Mouse (Mus musculus): ENCODE measurements around the gene Slc22a8.
A peak's percentile ranks its signal among the peaks of the same experiment; 100 is the strongest.

Slc22a8 gene

DNA sequence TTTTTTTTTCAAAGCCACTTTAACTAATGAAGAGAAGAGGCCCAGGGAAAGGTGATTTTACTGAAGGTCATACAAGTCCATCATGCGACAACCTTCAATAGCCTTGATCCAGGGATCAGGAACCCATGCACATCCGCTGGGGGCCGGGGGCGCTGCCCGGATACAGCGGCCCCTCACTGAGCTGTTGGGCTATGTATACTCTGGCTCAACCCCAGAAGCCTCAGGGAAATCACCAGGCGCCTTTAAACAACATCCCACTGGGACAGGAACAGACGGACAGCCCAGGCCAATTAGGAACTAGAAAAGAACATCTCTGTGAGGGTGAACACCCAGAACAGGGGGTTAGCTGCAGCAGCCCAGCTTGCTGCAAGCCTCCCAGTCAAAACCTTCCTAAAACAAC lies at the start of gene Slc22a8:
Slc22a8 (plus strand) TSS at position 301 of the 400 bp plus-strand sequence.
- no peak for DNase-seq (ENCODE audit: low read depth, low spot score)

GRCm38 (mm10) chr19:8558897-8559296 lies 32.2 kb upstream of the Slc22a8 start:
- DNase-seq (ENCODE audit: low read depth, low spot score), result no peak

DNA sequence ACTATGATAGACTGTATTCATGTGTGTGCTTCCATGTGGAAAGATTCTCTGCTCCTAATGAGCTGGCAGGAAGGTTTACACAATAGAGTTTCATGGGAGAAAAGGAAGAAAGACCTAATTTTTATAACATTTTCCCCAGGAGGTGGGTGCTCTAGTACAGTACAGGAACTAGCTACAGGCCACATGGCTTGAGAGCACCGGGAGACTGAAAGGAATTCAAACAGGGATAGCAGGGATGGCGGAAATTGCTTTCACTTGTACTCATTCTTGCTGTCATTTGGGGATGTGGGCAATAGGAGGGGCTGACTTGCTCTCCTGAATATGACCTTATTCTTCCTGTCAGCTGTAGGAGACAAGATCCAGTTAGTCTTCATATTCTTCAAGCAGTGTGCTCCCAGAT lies 27.0 kb upstream of the Slc22a8 start:
- no peak for DNase-seq (ENCODE audit: low read depth, low spot score)

GRCm38 (mm10) chr19:8564469-8564868 lies 26.6 kb upstream of the Slc22a8 start:
- DNase-seq (ENCODE audit: low read depth, low spot score), result no peak

DNA sequence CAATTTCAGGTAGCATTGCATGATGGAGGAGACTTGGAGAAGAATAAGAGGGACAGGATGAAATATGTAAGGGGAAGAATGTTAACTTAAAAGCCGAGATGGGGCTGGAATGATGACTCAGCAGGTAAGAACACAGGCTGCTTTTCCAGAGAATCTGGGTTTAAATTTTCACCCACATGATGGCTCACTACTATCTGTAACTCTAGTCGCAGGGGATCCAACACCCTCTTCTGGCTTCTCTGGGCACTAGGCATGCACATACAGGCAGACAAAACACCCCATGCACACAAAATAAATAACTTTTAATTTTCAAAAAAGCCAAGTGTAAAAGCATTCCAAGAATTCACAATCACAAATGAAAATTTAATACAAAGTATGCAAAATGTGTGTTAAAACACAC lies 25.8 kb upstream of the Slc22a8 start:
- no peak for DNase-seq (ENCODE audit: low read depth, low spot score)

GRCm38 (mm10) chr19:8565985-8566384 lies 25.1 kb upstream of the Slc22a8 start:
- DNase-seq (ENCODE audit: low read depth, low spot score), result no peak

- peak; percentile 78 for DNase-seq (ENCODE audit: low read depth, low spot score)
These were observed 23.8 kb upstream of the Slc22a8 start for GRCm38 (mm10) chr19:8567104-8567880.

- DNase-seq (ENCODE audit: low read depth, low spot score), result peak; percentile 62
These were observed 21.6 kb upstream of the Slc22a8 start for GRCm38 (mm10) chr19:8569453-8569863.

- DNase-seq (ENCODE audit: low read depth, low spot score), result no peak
These were observed 20.6 kb upstream of the Slc22a8 start for GRCm38 (mm10) chr19:8570341-8571040.

DNA sequence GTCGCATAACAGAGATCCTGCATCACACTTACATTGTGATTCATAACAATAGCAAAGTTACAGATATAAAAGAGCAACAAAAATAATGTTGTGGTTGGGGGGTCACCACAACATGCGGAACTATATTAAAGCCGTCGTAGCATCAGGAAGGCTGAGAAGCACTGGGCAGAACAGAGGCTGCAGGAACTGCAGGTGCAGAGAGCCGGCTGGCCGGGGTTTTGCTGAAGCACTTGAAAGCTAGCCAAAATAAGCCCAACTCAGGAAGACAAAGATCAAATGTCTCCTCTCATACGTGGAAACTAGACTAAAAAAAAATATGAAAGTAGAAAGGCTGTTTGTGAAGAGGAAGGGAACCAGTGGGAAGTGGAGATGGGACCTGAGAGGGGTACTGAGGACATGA lies 19.3 kb upstream of the Slc22a8 start:
- no peak for DNase-seq (ENCODE audit: low read depth, low spot score)

GRCm38 (mm10) chr19:8572485-8572884 lies 18.6 kb upstream of the Slc22a8 start:
- peak; percentile 9 for DNase-seq (ENCODE audit: low read depth, low spot score)

- DNase-seq (ENCODE audit: low read depth, low spot score), result no peak
These were observed 13.6 kb upstream of the Slc22a8 start for GRCm38 (mm10) chr19:8577432-8577831.

GRCm38 (mm10) chr19:8578293-8578969 lies 12.6 kb upstream of the Slc22a8 start:
- peak; percentile 84 for DNase-seq (ENCODE audit: low read depth, low spot score)

GRCm38 (mm10) chr19:8578970-8579342 lies 12.1 kb upstream of the Slc22a8 start:
- no peak for DNase-seq (ENCODE audit: low read depth, low spot score)

DNA sequence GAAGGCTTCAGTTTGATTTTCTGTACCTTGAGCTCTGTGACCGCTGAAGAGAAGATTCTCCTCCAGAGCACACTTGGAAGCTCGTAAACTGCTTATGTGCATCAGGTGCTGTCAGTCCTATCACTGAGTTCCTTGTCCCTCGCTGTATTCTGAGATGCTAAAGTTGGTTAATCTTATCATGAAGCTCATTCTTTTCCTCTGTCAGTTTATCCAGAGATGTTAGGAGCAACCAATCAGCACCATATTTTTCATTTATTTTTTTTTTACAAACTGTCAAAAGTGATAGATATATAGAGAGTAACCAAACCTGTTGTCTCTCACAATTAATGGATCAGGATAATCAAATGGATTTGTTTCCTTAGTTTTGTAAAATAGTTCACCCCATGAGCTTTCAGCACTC lies 5.8 kb upstream of the Slc22a8 start:
- no peak for DNase-seq (ENCODE audit: low read depth, low spot score)

- no peak for DNase-seq (ENCODE audit: low read depth, low spot score)
These were observed 5.2 kb upstream of the Slc22a8 start for GRCm38 (mm10) chr19:8585899-8586298.

DNA sequence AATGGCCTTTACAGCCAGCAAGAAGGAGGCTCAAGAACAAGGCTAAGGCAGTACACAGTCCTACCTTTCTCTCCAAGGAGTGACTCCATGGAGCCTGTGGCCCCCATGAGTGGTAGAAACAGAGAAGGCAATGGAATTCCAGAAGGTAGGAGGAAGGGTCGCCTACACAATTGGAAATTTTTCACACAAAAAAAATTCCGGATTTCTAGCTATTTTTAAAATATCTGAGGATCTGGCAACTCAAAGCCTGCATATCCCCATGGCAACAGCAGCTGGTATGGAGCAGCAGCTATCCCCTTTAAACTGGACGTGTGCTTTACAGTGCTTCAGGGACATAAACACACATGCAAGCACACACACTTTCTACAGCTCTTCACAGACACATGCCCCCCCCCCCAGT lies 4.7 kb upstream of the Slc22a8 start:
- no peak for DNase-seq (ENCODE audit: low read depth, low spot score)

GRCm38 (mm10) chr19:8587315-8587714 lies 3.7 kb upstream of the Slc22a8 start:
- no peak for DNase-seq (ENCODE audit: low read depth, low spot score)

- no peak for DNase-seq (ENCODE audit: low read depth, low spot score)
These were observed 1.1 kb downstream of the Slc22a8 start for GRCm38 (mm10) chr19:8592155-8592554.

GRCm38 (mm10) chr19:8592873-8593408 lies 1.9 kb downstream of the Slc22a8 start:
- DNase-seq (ENCODE audit: low read depth, low spot score), result no peak

- DNase-seq (ENCODE audit: low read depth, low spot score), result no peak
These were observed 2.8 kb downstream of the Slc22a8 start for GRCm38 (mm10) chr19:8593833-8594232.

- DNase-seq (ENCODE audit: low read depth, low spot score), result peak; percentile 50
These were observed 3.5 kb downstream of the Slc22a8 start for GRCm38 (mm10) chr19:8594518-8594917.

All from ZHBTc4 (cell line).